Mouse (Mus musculus) CH12.LX (cell line): Measurements from ENCODE around the gene Mtm1.

Source experiments
- CTCF ChIP-seq, 2 experiments: IDR thresholded peaks in 1 of 2; conservative IDR thresholded peaks in 1 of 2; 2 replicates each; pipeline ENCODE4 v1.5.1; 2011 to 2012; ENCODE audit warnings: low read depth in 2 of 2, low read length in 2 of 2, improper control_type of control experiment in 1 of 2, inconsistent platforms in 1 of 2, mild to moderate bottlenecking in 1 of 2, moderate library complexity in 1 of 2
- EP300 ChIP-seq: IDR thresholded peaks from 2 replicates; pipeline ENCODE4 v1.6.1; 2011; ENCODE audit warnings: low read length, improper control_type of control experiment
- HCFC1 ChIP-seq: IDR thresholded peaks from 2 replicates; pipeline ENCODE4 v1.6.1; 2012; ENCODE audit warnings: low read depth, mild to moderate bottlenecking, inconsistent platforms, low read length, improper control_type of control experiment
- MAZ ChIP-seq: IDR thresholded peaks from 2 replicates; pipeline ENCODE4 v1.6.1; 2012; ENCODE audit warnings: low read depth, mild to moderate bottlenecking, inconsistent platforms, low read length, improper control_type of control experiment, moderate library complexity
- POLR2A ChIP-seq: IDR thresholded peaks from 2 replicates; pipeline ENCODE4 v1.6.1; 2011; ENCODE audit warnings: low read depth, mild to moderate bottlenecking, improper control_type of control experiment, low read length

DNA sequence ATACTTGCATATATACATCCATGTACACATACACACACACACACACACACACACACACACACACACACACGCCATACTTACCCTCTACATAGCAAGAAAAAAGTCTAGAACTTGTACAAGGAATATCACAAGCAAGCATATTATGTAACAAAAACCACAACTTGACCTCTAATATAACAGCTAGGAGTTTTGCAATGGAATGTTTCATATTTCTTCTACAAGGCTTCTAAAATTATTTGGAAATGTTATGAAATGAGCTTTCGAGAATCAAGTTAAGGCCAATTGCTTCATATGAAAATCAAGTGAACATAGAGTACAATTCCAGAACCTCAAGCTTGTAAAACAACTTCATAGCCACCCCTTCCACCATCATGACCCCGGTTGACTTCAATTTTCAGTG, 74.9 kb downstream of the Mtm1 start:
- no peak for TF ChIP-seq CTCF (conservative IDR thresholded peaks at IDR 0.05 in 1 of 2, IDR thresholded peaks at IDR 0.05 in 1 of 2; ENCODE audit: low read depth in 2 of 2, low read length in 2 of 2)
- no peak for TF ChIP-seq POLR2A
- TF ChIP-seq HCFC1 = no peak
- TF ChIP-seq EP300 = no peak
- TF ChIP-seq MAZ = no peak
